Mouse (Mus musculus) ZHBTc4 (cell line): ENCODE results near the gene Plcxd2.

Source experiments
- DNase-seq: peaks from one replicate; pipeline ENCODE4 v3.0.0-alpha.2; 2011; ENCODE audit warnings: low read depth, low spot score

The Plcxd2 gene

GRCm38 (mm10) chr16:46010153-46010905 is at the start of gene Plcxd2:
Gene Plcxd2 (minus strand): TSS chr16:46010218.
- DNase-seq, result peak; percentile 95

- DNase-seq, result peak; percentile 41
Observed at GRCm38 (mm10) chr16:46046906-46047305, 36.9 kb upstream of the Plcxd2 start.

GRCm38 (mm10) chr16:46036261-46036660 is 26.2 kb upstream of the Plcxd2 start:
- no peak for DNase-seq

- DNase-seq, result no peak
Observed at GRCm38 (mm10) chr16:46033896-46034295, 23.9 kb upstream of the Plcxd2 start.

- no peak for DNase-seq
Observed at GRCm38 (mm10) chr16:46022958-46023491, 13.0 kb upstream of the Plcxd2 start.

- DNase-seq, result peak; percentile 79
Observed at GRCm38 (mm10) chr16:46022189-46022928, 12.3 kb upstream of the Plcxd2 start.

- no peak for DNase-seq
Observed at GRCm38 (mm10) chr16:46021302-46021701, 11.3 kb upstream of the Plcxd2 start.

GRCm38 (mm10) chr16:46020396-46020795 is 10.4 kb upstream of the Plcxd2 start:
- no peak for DNase-seq

- no peak for DNase-seq
Observed at GRCm38 (mm10) chr16:46019799-46020198, 9.8 kb upstream of the Plcxd2 start.

GRCm38 (mm10) chr16:46019359-46019758 is 9.3 kb upstream of the Plcxd2 start:
- DNase-seq, result no peak

GRCm38 (mm10) chr16:46011696-46012095 is 1.7 kb upstream of the Plcxd2 start:
- no peak for DNase-seq

- DNase-seq, result peak; percentile 36
Observed at GRCm38 (mm10) chr16:46010906-46011220, 845 bp upstream of the Plcxd2 start.

GRCm38 (mm10) chr16:46009717-46010116 is 301 bp downstream of the Plcxd2 start:
- DNase-seq, result peak; percentile 12

GRCm38 (mm10) chr16:46008766-46009165 is 1.3 kb downstream of the Plcxd2 start:
- no peak for DNase-seq

GRCm38 (mm10) chr16:46008036-46008605 is 1.9 kb downstream of the Plcxd2 start:
- DNase-seq, result no peak

GRCm38 (mm10) chr16:46006261-46006660 is 3.8 kb downstream of the Plcxd2 start:
- no peak for DNase-seq

- DNase-seq, result no peak
Observed at GRCm38 (mm10) chr16:46001550-46002166, 8.4 kb downstream of the Plcxd2 start.

GRCm38 (mm10) chr16:46000976-46001375 is 9.0 kb downstream of the Plcxd2 start:
- no peak for DNase-seq

GRCm38 (mm10) chr16:45999374-46000191 is 10.4 kb downstream of the Plcxd2 start:
- no peak for DNase-seq

GRCm38 (mm10) chr16:45998231-45998630 is 11.8 kb downstream of the Plcxd2 start:
- DNase-seq, result no peak
